Mouse (Mus musculus): ENCODE measurements around the gene Macrod1. TPM values are rescaled to one million over a fixed set of nuclear protein-coding genes. Genes with fewer than 3 reads are reported as not detected.
"Not testable (repeated sequence)": the region's sequence is repeated elsewhere in the genome, so short reads cannot be mapped to it uniquely, and the experiment has no call there.

Gene Macrod1
- total RNA-seq, 2 experiments from 2014 or later, result 12.2 to 13.2 TPM

DNA sequence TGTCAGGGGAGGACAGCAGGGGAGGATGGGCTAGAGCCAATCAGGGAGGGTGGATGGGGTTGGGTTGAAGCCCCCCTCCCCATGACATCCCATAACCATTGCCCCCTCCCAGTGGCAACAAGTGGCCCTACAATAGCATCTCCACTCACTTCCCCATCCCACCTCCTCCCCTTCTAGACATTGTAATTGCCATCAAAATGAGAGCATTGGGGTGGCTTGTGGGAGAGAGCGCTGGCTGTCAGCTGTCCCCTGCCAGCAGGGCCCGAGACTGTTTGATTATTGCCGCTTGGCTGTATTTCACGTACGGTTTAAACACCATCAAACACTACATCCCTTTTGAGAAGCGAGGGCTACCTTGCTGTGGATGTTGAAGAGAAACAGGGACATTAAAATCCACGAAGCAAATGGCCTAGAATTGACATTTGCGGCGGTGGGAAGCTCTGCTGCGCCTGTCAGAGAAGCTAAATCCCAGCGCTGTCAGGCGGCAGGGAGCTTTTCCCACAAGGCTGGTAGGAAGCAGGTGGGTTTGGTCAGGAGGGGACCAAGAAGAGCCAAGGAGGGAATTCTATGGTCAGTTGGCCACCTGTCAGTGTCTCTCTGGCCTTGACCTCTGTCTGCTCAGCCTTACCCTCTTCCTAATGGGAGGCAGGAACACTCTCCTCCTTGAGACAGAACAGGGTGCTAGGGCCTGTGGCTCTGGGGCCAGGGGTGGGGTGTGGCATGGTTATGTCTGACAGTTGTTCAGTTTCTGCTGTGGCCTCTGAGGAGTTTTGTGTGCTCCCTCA lies 17.6 kb downstream of the Macrod1 start:
- intact Hi-C loops (cut with DNase I), result no loop called here
- no peak for DNase-seq (ENCODE audit: low spot score in 2 of 2)

DNA sequence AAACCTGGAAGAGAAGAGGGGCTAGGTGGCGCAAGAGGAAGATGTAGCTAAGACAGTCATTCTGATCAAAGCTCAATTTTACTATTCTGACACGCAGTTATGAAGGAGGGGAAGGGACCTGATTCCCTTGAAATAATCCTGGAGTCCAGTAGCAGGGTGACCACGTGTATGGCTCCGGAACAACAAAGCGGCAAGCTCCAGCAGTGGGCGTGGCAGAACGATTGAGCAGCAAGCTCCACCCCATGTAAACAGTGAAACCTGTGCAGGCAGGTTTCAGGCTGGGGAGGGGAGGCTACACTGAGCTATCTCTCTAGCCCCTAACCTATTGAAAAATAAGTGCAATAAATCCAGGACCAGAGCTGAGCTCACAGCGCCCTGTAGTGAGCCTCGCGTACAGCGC lies 18.7 kb downstream of the Macrod1 start:
- DNase-seq (ENCODE audit: low spot score in 2 of 2); intact Hi-C loops (cut with DNase I): not testable (repeated sequence)

DNA sequence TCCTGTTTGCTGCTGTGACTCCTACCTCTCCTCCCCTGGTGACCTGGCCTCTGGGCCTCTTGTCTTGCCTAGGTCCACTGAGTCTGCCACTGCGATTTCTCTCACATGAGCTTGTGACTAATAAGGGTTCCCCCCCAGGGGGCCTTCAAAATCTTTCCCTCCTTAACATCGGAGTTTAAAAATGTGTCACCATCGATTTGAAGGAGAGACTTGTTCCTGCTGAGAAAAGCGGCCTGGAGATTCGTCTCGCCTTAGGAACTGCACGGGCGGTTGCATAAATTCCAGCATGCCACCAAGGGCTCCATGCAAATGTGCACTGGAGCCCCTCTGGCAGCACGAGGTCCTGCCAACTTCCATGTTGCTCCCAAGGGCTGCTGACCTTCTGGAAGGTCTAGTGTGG lies 21.1 kb downstream of the Macrod1 start:
- DNase-seq (ENCODE audit: low spot score in 2 of 2), result no peak
- intact Hi-C loops (cut with DNase I), result no loop called here

DNA sequence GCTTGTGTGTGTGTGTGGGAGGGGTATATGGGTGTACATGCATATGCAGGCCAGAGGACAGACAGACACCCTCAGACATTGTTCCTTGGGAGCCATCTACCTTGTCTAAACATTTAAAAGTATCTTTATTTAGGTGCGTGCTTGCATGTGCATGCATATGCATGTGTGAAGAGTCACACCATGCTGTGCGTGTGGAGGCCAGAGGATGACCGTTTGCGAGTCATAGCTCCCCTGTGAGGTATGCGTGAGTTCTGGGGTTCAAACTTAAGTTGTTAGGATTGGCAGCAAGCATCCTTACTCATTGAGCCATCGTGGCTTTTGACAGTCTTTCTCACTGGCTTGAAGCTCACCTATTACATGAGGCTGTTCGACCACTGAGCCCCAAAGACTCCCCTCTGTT lies 21.7 kb downstream of the Macrod1 start:
- no peak for DNase-seq (ENCODE audit: low spot score in 2 of 2)
- intact Hi-C loops (cut with DNase I), result no loop called here

DNA sequence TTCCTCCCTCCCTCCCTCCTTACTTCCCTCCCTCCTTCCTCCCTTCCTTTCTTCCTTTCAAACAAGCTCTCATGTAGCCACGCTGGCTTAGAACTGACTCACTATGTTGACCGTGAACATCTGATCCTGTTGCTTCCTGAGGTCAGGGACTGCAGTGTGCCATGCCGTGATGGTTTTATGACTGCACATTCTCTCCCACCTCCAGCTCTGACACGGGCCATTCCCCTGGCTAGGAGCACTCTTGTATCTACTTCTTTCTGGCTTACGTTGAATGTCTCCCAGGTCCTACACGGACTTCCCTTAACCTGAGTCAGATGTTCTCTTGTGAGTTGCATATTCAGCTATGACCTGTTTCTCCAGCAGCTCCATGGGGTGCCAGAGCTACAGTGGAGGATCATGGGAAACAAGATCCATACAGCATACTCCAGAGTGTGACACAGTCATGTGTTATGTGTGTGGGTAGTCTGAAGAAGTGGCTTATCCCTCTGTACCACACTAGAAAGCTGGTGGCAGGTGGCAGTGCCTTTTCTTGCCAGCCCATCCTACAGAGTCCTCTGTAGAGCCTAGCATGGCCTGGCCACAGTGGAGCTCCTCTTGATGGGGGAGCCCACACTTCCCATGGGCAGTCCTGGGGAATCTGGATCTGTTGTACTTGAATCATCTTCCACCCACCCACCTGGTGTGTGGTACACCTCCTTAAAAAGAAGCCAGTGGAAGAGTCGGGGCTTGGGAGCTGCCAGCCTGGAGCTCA lies 25.1 kb downstream of the Macrod1 start:
- intact Hi-C loops (cut with DNase I), result loop anchor here (2.0 to 5.0 kb wide), 2 partner anchors 67 to 86 kb away; no protein-coding TSS in a partner anchor
- peak; percentile 53 to 87 for DNase-seq (ENCODE audit: low spot score in 2 of 2)

DNA sequence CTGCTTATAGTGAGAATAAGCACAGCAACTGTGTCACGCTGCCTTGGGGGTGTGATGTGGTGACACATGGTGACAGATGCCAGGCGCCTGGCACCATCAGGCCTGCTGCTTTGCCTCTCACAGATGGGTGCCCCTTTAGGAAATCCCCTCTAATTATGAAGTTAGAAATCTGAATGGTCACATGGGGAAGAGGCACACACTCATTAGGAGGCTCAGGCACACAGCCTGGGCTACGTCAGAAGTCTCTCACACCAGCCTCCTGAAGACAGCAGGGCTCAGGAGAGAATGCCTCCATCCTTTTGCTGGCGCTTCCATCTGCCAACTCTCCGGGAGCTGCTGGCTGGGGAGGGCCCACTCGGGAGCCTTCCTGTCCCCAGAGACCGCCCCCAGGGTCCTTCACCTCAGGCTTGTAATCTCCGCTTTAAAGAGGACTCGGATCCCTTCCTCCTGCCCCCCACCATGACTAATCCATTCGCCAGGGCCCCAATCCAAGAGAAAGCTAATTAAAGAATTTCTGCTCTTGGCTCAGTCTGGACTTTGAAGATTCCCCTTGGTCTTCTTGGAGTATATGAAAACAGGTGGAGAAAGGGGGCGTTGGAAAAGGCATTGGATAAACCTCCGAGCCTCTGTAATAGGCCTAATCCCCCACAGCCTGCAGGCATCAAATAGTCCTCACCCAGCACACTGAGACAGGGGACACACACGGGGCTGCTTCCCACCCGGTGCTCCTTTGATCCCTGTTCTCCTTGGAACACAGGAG lies 26.6 kb downstream of the Macrod1 start:
- DNase-seq (ENCODE audit: low spot score in 2 of 2), result peak; percentile 51 to 82
- intact Hi-C loops (cut with DNase I), result loop anchor here (2.0 to 5.0 kb wide), 2 partner anchors 66 to 84 kb away; no protein-coding TSS in a partner anchor

DNA sequence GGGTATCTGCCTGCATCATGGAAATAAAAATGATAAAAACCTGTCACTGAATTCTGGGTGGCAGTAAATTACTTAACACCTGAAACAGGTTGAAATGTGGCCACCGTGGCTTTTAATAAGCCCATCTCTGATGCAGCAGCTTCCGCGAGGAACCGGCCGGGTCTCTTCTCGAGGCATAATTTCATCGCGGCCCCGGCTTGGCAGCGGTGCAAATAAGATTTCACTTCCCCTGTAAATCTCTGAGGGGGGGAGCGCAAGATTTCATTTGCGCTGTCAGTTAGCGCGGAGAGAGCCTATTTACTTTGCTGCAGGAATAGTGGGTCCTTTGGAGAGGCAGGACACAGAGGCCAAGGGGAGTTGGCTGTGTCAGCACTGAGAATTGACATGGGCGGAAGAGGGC lies 28.1 kb downstream of the Macrod1 start:
- intact Hi-C loops (cut with DNase I), result loop anchor here (5.0 kb wide), 1 partner anchor 83 kb away; no protein-coding TSS in a partner anchor
- DNase-seq (ENCODE audit: low spot score in 2 of 2), result no peak

DNA sequence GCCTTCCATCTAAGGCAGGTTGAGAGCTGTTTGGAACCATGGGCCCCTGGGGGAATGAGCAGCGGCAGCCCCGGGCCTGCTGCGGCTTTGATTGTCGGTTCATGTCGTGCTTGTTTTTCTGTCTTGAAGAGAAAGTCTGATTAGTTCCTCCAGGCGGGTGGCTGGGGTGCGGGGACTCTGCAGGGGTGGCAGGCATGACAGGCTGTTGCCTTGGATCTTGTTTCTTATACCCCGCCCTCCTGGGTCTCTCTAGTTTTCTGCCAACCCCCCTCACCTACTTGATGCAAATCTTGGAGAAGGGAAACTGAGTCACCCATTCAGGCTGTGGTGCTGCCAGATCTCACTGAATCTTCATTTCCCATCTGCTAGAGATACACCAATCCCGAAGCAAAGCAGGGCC lies 31.9 kb downstream of the Macrod1 start:
- DNase-seq (ENCODE audit: low spot score in 2 of 2), result peak in 1 of 2 experiments; percentile 53
- intact Hi-C loops (cut with DNase I), result no loop called here

DNA sequence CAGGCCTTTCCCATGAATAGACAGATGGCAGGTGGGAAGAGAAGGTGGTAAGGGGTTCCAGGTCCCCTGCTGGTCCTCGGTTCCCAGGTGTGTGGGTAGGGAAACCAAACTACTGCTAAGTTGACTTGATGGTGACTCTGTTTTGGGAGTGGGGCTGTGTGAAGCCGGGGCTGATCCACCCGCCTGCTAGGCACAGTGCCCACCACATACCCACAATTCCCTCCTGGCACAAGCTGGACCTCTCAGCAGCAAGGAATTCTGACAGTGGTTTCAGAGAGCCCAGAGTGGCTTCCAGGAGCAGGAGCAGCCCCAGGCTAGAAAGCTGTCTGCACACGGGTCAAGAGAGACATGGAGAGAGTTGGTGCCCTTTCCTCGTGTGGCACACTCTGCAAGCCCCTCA lies 32.4 kb downstream of the Macrod1 start:
- DNase-seq (ENCODE audit: low spot score in 2 of 2), result peak in 1 of 2 experiments; percentile 52
- intact Hi-C loops (cut with DNase I), result no loop called here

DNA sequence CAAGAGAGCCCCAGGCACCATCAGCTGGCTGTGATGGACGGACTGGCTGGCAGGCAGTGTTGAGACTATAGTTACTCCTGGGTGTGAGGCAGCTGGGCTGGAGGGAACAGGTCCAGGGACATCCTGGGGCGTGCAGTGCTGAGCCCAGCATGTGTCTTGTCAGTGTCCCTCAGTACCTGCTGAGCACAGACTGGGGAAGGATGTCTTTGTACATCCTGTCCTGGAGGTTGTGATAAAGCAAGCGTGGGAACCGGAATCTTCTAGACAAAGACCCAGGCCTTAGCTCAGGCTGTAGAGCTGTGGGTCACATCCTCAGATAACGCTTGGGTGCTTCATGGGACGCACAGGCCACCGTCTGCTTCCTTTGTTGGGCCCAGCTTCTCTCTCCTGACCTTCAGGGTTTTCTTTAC lies 33.2 kb downstream of the Macrod1 start:
- intact Hi-C loops (cut with DNase I), result no loop called here
- no peak for DNase-seq (ENCODE audit: low spot score in 2 of 2)

DNA sequence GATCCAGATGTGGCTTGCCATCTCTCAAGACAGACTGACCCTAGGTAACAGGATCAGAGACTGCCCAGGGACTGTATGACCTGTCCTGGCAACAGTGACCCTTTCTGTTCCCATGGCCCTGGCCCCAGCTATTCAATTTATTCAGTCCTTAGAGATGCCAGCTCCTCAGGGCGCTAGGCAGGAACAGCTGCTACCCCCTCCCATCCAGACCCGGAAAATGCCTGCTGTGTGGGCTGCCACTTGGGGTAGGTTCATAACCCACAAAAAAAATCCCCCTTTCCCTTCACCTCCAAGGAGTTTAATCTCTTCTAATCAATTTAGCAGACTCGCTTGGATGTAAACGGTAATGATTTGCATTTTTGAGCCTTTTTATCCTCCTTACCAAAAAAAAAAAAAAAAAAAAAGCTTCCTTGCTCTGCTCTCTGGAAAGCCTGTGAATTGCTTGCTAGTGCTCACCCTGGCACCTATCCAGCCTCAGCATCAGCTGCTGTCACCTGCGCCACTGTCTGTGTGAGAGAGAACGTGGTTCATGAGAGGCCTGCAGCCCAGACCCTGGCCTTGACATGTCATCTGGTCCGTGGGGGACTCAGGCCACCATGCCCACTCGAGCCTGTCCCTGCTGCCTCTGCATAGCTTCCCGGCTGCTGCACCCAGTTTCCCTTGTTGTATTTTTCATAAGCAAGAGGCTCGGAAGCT lies 33.9 kb downstream of the Macrod1 start:
- DNase-seq (ENCODE audit: low spot score in 2 of 2), result peak; percentile 44 to 47
- intact Hi-C loops (cut with DNase I), result no loop called here

DNA sequence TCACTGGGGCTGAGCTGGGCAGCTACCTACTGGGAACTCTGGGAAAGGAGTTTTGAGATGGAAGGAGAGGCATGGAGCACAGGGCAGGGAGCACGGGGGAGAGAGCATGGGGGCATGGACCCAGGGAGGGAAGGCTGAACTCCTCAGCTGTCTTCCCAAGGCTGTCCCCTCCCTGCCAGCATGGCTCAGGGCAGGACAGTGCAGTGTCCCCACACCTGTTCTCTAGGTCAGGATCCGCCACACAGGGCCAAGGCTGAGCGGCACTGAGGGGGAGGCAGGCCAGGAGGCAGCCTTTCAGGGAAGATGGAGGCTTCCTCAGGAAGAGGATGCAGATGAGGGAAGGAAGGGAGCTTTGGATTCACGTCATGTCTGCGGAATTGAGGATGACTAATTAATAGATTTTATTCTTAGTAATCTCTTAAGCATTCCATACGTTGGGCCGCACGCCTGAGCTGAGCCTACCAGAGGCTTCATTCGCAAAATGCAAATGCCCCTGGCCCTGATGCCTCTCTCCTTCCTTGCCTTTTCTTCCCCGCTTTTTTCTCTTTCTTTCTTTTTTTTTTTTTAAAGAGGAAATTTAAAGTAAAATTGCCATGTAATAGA lies 34.9 kb downstream of the Macrod1 start:
- no peak for DNase-seq (ENCODE audit: low spot score in 2 of 2)
- intact Hi-C loops (cut with DNase I), result no loop called here

DNA sequence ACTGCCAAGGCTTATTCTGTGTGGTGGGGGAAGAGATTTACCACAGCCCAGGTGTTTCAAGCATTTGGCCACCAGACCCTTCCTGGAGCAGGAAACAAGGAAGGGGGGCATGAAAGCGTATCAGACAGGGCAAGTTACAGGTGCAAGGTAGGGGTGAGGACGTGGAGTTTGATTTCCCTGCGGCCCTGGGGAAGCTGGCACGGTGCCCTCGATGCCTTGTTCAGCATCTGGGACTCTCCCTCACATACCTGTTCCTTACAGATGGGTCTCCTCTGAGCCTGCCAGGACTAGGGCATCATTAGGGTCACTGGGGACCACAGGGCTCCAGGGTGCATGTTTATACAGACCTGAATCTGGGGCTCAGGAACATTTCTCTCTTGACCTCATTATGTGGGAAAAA lies 36.1 kb downstream of the Macrod1 start:
- intact Hi-C loops (cut with DNase I), result no loop called here
- no peak for DNase-seq (ENCODE audit: low spot score in 2 of 2)

DNA sequence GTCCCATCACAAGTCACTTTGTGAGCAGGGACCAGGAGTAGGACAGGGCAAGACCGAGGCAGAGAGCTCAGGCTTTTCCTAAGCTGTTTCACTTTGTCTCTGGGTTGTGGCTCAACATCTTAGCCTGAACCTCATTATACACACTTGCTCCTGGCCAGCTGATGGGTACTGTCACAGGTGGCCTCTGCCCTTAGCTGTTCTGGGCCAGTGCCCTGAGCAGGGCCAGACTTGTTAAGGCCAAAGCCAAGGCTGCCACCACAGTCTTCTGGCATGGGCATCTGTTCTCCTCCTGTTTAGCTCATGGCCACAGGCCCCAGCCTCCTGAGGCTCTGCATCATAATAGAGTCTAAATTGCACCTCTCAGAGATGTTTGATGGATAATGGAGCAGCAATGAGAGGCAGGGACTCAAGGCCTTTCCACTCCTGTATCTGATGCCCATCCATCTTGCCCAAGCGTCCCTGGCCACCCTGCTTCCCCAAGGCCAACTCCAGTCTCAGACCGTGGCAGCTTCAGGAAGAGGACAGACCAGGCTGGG lies 43.1 kb downstream of the Macrod1 start:
- DNase-seq (ENCODE audit: low spot score in 2 of 2), result no peak
- intact Hi-C loops (cut with DNase I), result no loop called here

DNA sequence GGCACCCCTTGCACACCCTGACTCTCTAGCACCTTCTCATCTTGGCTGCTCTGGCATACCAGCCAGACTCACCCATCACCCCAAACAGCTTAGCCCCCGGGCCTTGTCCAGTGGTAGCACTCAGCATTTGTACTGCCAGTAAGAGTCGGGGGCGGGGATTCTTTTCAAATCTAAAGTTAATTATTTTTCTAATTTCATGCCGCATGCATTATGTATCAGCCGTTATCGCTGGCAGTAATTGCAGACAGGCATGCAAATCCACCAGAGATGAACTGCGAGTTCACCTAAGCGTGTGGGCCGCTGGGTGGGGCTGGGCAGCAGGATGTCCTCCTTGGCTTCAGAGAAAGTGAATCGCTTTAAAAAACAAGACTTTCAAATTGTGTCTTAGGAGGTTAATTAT lies 45.4 kb downstream of the Macrod1 start:
- no peak for DNase-seq (ENCODE audit: low spot score in 2 of 2)
- intact Hi-C loops (cut with DNase I), result no loop called here

DNA sequence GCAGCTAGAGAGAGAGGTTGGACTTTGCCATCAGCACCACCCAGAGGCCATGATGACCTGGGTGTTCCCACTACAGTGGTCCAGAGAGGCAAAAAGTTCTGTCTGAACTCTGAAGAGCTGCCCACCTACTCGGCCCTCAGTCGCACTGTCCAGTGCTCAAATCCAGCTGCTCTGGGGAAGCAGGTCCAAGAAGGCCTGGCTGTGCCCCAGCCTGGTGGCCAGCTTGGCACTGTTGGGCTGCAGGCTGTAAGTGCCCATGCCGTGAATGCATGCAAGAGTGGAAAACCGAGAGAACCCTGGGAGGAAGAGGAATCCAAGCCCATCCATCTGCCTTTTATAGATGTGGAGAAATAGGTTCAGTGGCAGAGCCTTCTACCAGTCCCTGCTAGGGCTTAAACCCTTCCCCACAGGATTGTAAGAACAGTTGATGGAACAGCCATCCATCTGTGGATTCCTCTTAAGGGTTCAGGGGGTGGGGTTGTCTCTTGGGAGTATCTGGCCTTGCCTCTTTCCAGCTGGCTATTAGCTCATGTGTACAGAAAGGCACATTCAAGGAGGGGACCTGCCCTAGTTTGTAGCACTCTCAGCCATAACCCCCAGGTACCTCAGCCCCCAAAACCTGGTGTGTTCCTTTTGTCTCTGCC lies 46.9 kb downstream of the Macrod1 start:
- intact Hi-C loops (cut with DNase I), result no loop called here
- no peak for DNase-seq (ENCODE audit: low spot score in 2 of 2)

DNA sequence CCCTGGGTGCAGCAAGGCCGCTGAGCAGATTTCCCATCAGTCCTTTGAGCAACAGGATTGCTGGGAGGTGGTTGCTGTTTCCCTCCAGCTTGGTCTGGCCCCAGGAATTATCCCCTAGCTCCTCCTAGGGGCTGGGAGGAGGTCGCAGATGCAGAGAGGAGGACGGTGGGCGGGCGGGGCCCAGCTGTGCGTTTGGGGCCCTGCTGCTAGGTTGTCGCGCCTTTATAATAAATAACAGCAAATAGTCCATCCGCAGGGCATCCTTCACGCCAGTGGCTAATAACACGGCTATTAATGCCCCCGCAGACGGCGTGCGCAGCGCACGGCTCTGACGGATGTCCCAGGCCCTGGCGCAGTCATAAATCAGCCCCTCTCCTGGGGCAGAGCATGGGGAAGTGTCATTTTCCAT lies 47.4 kb downstream of the Macrod1 start:
- DNase-seq (ENCODE audit: low spot score in 2 of 2), result no peak
- intact Hi-C loops (cut with DNase I), result no loop called here

DNA sequence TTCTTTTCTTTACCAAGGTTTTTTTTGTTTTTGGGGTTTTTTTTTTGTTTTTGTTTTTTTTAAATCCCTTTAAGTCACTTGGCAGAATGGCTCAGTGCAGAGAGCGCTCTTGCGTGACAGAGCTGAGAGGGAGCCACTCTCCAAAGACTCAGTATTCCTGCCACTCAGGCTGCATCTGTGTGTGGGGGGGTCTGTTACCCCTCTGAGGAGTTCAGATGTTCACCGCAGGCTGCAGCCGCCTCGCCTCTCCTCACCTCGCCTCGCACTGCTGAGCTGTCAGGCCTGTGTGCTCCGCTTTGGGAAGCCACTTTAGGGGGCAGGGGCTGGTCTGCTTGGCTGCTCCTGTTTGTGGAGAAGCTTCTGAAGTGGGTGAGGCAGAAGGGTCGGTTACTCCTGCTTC lies 48.9 kb downstream of the Macrod1 start, which contains the start of gene Flrt1:
Gene Flrt1 (minus strand): TSS at position 186 of the 400 bp plus-strand sequence.
- intact Hi-C loops (cut with DNase I), result no loop called here
- no peak for DNase-seq (ENCODE audit: low spot score in 2 of 2)

Data from left cerebral cortex, postnatal 25 days (tissue).